Mouse (Mus musculus) heart, embryonic 10.5 days (tissue): Measurements from ENCODE around the gene Nwd1. TPM values are rescaled to one million over a fixed set of nuclear protein-coding genes. Genes with fewer than 3 reads are reported as not detected.

Experiments used
- DNase-seq: peaks from one replicate; pipeline ENCODE4 v3.0.0-alpha.2; 2017; ENCODE audit warnings: low spot score
- H3K27ac ChIP-seq: fragments of 300-500 bp; sonication (generic); 2 replicates; pipeline ENCODE4 v1.5.1; 2016; ENCODE audit warnings: mild to moderate bottlenecking
- H3K27me3 ChIP-seq: fragments of 300-500 bp; sonication (generic); 2 replicates; pipeline ENCODE4 v1.6.1; 2016; ENCODE audit warnings: mild to moderate bottlenecking; ENCODE audit not compliant: poor library complexity, insufficient read depth, severe bottlenecking
- H3K36me3 ChIP-seq: fragments of 300-500 bp; sonication (generic); 2 replicates; pipeline ENCODE4 v1.6.1; 2016; ENCODE audit warnings: mild to moderate bottlenecking, moderate library complexity
- H3K4me1 ChIP-seq: fragments of 300-500 bp; sonication (generic); 2 replicates; pipeline ENCODE4 v1.6.1; 2016; ENCODE audit warnings: mild to moderate bottlenecking
- H3K4me3 ChIP-seq: fragments of 300-500 bp; sonication (generic); 2 replicates; pipeline ENCODE4 v1.5.1; 2016; ENCODE audit warnings: mild to moderate bottlenecking, moderate library complexity
- H3K9me3 ChIP-seq: fragments of 300-500 bp; sonication (generic); 2 replicates; pipeline ENCODE4 v1.6.1; 2016; ENCODE audit warnings: mild to moderate bottlenecking, moderate library complexity
- WGBS: fragments of 180-500 bp; shearing (Covaris S2); methylation state at CpG from one replicate; pipeline ENCODE4 v1.1.7; 2016; 5-methylcytosine and 5-hydroxymethylcytosine counted together
- microRNA-seq: library from miRNA; unstranded; fragments of <30 nt; microRNA quantifications from one replicate; pipeline ENCODE4, GENCODE M21; 2017
- polyA plus RNA-seq: library from polyadenylated mRNA; unstranded; fragments of >200 nt; fragmentation: Nextera tagmentation; extraction: Ambion mirVana; gene quantifications from 2 replicates; pipeline ENCODE4 v1.2.1, GENCODE M21; 2016

Nwd1 gene
- polyA plus RNA-seq, 1 experiment from 2014 or later = 0.01 TPM

GRCm38 (mm10) chr8:72756771-72757390, 110.4 kb downstream of the Nwd1 start:
- H3K4me3 ChIP-seq = no peak overlapping the region
- no peaks in the 10 kb centered on the region for H3K27me3 ChIP-seq
- no peak overlapping the region for H3K27ac ChIP-seq
- H3K36me3 ChIP-seq = peaks cover 70% of the 10 kb centered on the region
- no peaks in the 10 kb centered on the region for H3K9me3 ChIP-seq
- DNase-seq = peak; percentile 73
- peaks cover 10% of the 10 kb centered on the region; the same call in 1 of the 2 replicates for H3K4me1 ChIP-seq
- WGBS = 94% methylated on average over 35 of the region's 35 CpGs

- 92% methylated on average over 15 of the region's 15 CpGs for WGBS
- no peaks in the 10 kb centered on the region for H3K9me3 ChIP-seq
- H3K27me3 ChIP-seq = no peaks in the 10 kb centered on the region
- peaks cover 10% of the 10 kb centered on the region; the same call in 1 of the 2 replicates for H3K4me1 ChIP-seq
- H3K36me3 ChIP-seq = peaks cover 62% of the 10 kb centered on the region
- no peak overlapping the region for H3K4me3 ChIP-seq
- no peak overlapping the region for H3K27ac ChIP-seq
- DNase-seq = peak; percentile 66
These were observed 111.1 kb downstream of the Nwd1 start for GRCm38 (mm10) chr8:72757426-72758195.

- Histone ChIP-seq H3K36me3 (peaks cover 55% of the 10 kb centered on the region), H3K4me3 (no peak overlapping the region), H3K9me3 (no peaks in the 10 kb centered on the region), H3K4me1 (peaks cover 10% of the 10 kb centered on the region; the same call in 1 of the 2 replicates), H3K27me3 (no peaks in the 10 kb centered on the region), H3K27ac (no peak overlapping the region)
- peak; percentile 45 for DNase-seq
These were observed 111.8 kb downstream of the Nwd1 start for GRCm38 (mm10) chr8:72758310-72758709.

GRCm38 (mm10) chr8:72760216-72760615, 113.7 kb downstream of the Nwd1 start:
- H3K4me3 ChIP-seq = no peak overlapping the region
- H3K36me3 ChIP-seq = peaks cover 41% of the 10 kb centered on the region
- WGBS = 73% methylated on average over 3 of the region's 3 CpGs
- H3K27me3 ChIP-seq = no peaks in the 10 kb centered on the region
- H3K4me1 ChIP-seq = peaks cover 10% of the 10 kb centered on the region; the same call in 1 of the 2 replicates
- no peaks in the 10 kb centered on the region for H3K9me3 ChIP-seq
- DNase-seq = peak; percentile 53
- no peak overlapping the region for H3K27ac ChIP-seq

GRCm38 (mm10) chr8:72761322-72762051, 115.0 kb downstream of the Nwd1 start, which contains the start of gene F2rl3:
TSS of gene F2rl3 (plus strand) at chr8:72761880.
- DNase-seq = peak; percentile 69
- H3K9me3 ChIP-seq = no peaks in the 10 kb centered on the region
- H3K4me3 ChIP-seq = 0 out of 2 replicates have a peak within 1 kb of the TSS, but pooled peaks have one; percentile 5
- H3K27ac ChIP-seq = 0 out of 2 replicates have a peak within 1 kb of the TSS, but pooled peaks have one; percentile 47
- peaks cover 10% of the 10 kb centered on the region; the same call in 1 of the 2 replicates for H3K4me1 ChIP-seq
- 64% methylated on average over 7 of the region's 7 CpGs for WGBS
- no peaks in the 10 kb centered on the region for H3K27me3 ChIP-seq
- H3K36me3 ChIP-seq = peaks cover 29% of the 10 kb centered on the region

GRCm38 (mm10) chr8:72762306-72762705, 115.8 kb downstream of the Nwd1 start:
- Histone ChIP-seq H3K36me3 (peaks cover 20% of the 10 kb centered on the region), H3K27ac (0 out of 2 replicates have a peak overlapping the region, but pooled peaks have one; percentile 9), H3K9me3 (no peaks in the 10 kb centered on the region), H3K4me3 (no peak overlapping the region), H3K4me1 (peaks cover 10% of the 10 kb centered on the region; the same call in 1 of the 2 replicates), H3K27me3 (no peaks in the 10 kb centered on the region)
- DNase-seq = no peak
- WGBS = 84% methylated on average over 12 of the region's 12 CpGs

- Histone ChIP-seq H3K4me3 (no peak overlapping the region), H3K4me1 (peaks cover 10% of the 10 kb centered on the region; the same call in 1 of the 2 replicates), H3K27ac (no peak overlapping the region), H3K27me3 (no peaks in the 10 kb centered on the region), H3K36me3 (no peaks in the 10 kb centered on the region), H3K9me3 (no peaks in the 10 kb centered on the region)
- peak; percentile 48 for DNase-seq
- 62% methylated on average over 4 of the region's 4 CpGs for WGBS
These were observed 119.2 kb downstream of the Nwd1 start for GRCm38 (mm10) chr8:72765696-72766095.

- DNase-seq = peak; percentile 51
- H3K27me3 ChIP-seq = no peaks in the 10 kb centered on the region
- no peak overlapping the region for H3K27ac ChIP-seq
- no peaks in the 10 kb centered on the region for H3K36me3 ChIP-seq
- H3K9me3 ChIP-seq = no peaks in the 10 kb centered on the region
- no peak overlapping the region for H3K4me3 ChIP-seq
- 37% methylated on average over 7 of the region's 7 CpGs for WGBS
- H3K4me1 ChIP-seq = peaks cover under 1% of the 10 kb centered on the region; the same call in 1 of the 2 replicates
These were observed 120.3 kb downstream of the Nwd1 start for GRCm38 (mm10) chr8:72766777-72767176.

Small RNAs within 50 kb of the gene (microRNA-seq; reads per million reads assigned to microRNA genes)
- gene Gm26237 = not detected

Other genes starting within 250 kb of the Nwd1 start
- 49.9 and 62.3 TPM in 2 replicates for gene Eps15l1, start 225.3 kb upstream of the Nwd1 start, polyA plus RNA-seq
- gene Calr3, start 202.8 kb upstream of the Nwd1 start, polyA plus RNA-seq = 0.84 and 1.7 TPM in 2 replicates
- 9.7 and 12.0 TPM in 2 replicates for gene 1700030K09Rik, start 202.8 kb upstream of the Nwd1 start, polyA plus RNA-seq
- gene Cherp, start 171.5 kb upstream of the Nwd1 start, polyA plus RNA-seq = 75.0 and 83.0 TPM in 2 replicates
- 21.5 and 23.8 TPM in 2 replicates for gene Slc35e1, start 154.1 kb upstream of the Nwd1 start, polyA plus RNA-seq
- 12.7 and 14.9 TPM in 2 replicates for gene Med26, start 98.4 kb upstream of the Nwd1 start, polyA plus RNA-seq
- 98.6 and 104 TPM in 2 replicates for gene Smim7, start 75.6 kb upstream of the Nwd1 start, polyA plus RNA-seq
- gene Tmem38a, start 74.7 kb upstream of the Nwd1 start, polyA plus RNA-seq = 42.0 and 60.3 TPM in 2 replicates
- 151 and 158 TPM in 2 replicates for gene Sin3b, start 76.6 kb downstream of the Nwd1 start, polyA plus RNA-seq
- 1.1 and 2.3 TPM in 2 replicates for gene F2rl3, start 115.2 kb downstream of the Nwd1 start, polyA plus RNA-seq